Mouse (Mus musculus): ENCODE results near the gene Opcml.
A peak's percentile ranks its signal among the peaks of the same experiment; 100 is the strongest.

The Opcml gene

DNA sequence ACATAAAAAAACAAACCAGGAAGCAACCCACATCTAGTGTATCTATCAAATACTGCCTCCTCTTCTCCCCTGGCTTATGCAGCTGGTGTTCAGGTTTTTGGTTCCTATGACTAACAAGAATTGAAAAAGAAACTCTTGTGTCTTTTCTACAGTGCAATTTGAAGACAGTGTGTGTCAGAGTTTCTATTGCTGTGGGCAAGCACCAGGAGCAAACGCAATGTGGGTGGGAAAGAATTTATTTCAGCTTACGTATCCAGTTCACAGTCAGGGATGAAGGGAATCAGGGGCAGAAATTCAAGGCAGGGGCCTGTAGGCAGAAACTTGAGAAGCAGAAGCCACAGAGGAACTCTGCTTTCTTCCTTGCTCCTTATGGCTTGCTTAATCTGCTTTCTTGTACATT is 869.4 kb downstream of the Opcml start:
- no peak for DNase-seq

DNA sequence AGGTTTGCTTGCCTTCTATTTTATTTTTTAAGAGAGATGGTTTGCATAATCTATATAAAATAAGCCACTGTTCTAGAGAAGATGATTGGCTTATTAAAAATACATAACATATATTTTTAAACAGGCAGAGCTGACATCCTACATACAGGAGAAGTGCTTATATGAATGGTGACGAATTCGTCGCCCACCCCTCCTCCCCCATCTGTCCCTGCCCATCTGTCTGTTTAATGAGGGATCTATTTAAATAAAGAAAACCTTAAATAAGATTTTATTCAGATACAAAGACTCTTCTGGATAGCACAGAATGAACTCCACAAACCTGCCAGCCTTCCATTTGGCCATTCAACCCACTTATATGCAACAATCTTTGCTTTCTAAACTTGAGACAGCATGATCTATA is 872.3 kb downstream of the Opcml start:
- no peak for DNase-seq

- DNase-seq: no peak
Observed at GRCm38 (mm10) chr9:28680309-28680708, 889.7 kb downstream of the Opcml start.

DNA sequence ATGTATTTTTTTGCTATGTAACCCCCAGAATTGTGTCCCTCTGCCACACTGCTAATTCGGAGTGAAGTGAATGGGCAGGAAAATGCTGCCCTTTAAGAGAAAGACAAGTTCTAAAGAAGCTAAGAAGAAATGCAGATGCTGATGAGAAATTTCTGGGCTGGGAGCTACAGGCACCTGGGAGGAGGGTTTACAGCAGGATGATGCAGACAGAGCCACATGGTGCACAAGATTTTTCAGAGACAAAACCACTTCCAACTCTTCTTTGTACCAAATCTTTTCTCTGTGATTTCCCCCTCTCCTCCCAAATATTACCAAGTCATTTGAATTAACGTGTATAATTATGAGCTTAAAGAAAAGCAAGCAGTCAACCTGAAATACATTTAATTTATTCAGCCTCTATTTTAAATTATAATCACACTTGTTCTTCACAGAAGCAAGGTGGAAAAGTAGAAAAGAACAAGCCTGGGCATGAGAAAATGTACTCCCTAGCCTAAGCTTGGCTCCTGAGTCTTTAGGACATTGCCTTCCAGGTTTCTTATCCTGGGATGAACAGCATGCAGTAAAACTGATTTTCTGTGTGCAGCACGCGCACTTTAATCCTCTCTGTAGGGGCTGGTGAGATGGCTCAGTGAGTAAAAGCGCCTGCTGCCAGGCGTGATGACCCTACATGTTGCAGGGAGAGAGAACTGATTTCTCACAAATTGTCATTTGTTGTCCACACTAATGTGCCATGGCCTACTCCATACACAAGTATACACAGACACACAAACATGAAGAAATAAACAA is 890.9 kb downstream of the Opcml start:
- DNase-seq: peak; percentile 54 to 57

DNA sequence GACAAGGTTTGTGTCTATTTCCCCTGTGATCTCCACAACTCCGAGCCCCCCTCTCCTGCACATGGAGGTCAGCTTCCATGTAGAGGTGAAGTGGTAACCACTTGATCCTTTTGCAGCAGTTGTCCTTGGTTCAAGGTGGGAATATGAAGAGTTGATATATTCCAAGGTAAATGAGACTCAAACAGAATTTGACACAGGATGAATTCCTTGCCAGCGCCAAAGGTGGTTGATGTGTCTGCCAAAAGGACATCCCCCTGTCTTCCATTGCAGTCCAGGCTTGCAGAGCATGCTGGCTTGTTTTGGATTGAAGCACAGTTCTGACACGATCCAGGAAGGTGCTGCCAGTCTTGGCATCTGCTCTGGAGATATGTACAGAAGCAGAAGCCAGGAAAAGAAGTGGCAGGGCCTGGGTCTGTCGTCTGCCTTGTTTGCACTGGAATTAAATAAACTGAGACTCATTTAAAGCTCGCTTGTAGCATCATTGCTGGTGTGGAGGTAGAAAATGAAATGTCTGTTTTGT is 893.4 kb downstream of the Opcml start:
- DNase-seq: peak; percentile 82 to 83

DNA sequence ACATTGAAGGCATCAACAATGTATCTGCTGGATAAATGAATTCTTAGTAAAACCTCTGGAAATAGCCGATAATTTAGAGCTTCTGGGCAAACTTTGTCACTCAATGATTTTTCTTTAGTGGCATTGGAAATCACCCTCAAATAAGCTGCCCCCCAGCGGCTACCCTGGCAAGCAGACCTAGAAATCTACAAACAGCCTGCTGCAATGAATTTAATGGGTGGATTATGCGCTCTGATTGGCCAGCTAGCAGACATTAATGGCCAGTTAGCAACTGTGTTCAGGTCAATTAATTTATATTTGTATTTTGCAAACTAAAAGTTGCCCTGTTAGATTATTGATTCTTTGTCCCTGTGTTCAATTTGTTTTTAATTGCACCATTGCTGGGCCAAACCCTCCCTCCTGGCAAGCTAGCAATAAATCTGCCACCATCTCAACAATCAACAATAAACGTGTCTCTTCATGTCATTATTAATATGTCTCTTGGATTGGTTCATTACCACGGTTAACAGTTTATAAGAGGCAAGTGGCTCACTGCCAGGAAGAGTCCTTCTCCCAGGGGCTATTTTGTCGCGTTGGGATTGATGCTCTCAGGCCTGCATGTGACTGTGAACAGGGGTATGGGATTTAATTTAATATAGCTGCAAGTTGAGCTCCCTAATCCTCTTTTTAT is 896.5 kb downstream of the Opcml start:
- no peak for DNase-seq

DNA sequence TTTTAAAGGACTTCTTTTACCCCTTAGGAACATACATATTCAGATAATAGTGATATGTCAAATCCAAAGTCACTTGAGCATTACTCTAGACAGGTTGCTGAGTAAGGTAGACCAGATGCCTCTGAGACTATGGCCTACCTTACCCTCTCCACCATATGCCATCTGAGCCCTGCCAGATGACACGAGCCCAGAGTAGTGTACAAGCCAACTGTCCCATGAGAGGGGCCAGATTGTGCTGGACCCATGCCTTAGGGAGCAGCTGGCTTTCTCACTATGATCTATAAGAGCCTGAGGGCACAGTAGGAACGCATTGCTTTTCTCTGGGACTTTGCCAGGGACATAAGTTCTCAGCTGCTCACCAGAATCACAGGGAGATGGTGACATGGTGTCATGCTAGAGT is 899.6 kb downstream of the Opcml start:
- DNase-seq: peak; percentile 97 to 98

- peak in 1 of 2 experiments; percentile 34 for DNase-seq
Observed at GRCm38 (mm10) chr9:28705796-28706195, 915.2 kb downstream of the Opcml start.

DNA sequence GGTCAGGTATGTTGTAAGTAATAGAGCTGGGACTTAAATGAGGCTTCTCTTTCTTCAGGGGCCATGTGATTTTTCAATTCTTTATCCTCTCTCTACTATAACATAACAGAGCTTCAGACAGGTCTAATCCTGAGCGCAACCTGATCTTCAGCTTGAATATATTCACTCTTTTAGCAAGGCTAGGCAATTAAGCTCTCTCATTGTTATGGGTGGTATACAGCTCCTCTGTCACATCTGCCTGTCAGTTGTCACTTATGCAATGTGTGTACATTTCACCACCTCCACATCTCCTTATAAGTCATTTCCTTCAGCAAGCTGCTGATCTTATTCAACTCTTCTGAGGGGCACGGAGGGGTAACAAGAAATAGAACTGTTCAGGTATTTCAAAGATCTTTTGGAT is 924.0 kb downstream of the Opcml start:
- no peak for DNase-seq

GRCm38 (mm10) chr9:28720186-28720585 is 929.6 kb downstream of the Opcml start:
- DNase-seq: no peak

GRCm38 (mm10) chr9:28731811-28732602 is 941.4 kb downstream of the Opcml start:
- DNase-seq: peak; percentile 58 to 73

GRCm38 (mm10) chr9:28737955-28738354 is 947.4 kb downstream of the Opcml start:
- no peak for DNase-seq

DNA sequence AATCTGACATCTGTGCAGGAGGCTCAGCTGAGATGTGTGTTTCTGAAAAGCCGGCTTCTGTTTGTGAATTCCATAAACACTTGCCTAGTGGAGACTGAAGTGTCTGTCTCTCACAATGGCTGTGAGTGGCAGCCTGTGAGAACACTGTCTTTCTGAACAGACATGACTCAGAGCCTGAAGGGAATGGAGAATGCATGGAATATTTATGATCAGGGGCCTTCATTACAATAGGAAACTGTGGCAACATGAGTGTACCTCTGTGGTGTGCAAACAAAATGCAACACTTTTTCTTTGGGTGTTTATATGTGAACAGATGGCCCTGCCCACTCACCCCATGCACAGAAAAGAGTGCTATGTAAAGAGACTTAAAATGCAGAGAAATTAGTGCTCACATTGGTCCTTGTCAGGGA is 947.9 kb downstream of the Opcml start:
- peak in 1 of 2 experiments; percentile 31 for DNase-seq

DNA sequence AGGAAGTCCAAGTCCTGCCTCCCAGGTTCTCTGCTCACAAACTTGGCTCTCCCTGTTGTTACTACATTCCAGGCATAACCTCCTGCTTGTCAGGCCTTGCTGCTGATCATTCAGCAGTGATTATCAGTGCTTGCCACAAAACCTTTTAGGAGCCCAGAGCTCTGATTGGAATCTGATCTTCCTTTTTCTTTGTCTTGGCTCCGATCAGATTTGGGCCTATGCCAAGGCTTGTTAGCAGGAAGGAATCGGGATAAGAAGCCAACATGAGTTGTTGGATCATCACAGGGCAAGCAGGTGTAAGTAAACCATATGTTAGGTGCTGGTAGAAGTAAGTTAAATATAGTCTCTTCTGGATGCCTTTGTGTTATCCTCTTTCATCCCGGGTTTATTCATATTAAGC is 954.2 kb downstream of the Opcml start:
- DNase-seq: peak; percentile 58 to 75

- DNase-seq: peak in 1 of 2 experiments; percentile 51
Observed at GRCm38 (mm10) chr9:28748902-28749301, 958.3 kb downstream of the Opcml start.

DNA sequence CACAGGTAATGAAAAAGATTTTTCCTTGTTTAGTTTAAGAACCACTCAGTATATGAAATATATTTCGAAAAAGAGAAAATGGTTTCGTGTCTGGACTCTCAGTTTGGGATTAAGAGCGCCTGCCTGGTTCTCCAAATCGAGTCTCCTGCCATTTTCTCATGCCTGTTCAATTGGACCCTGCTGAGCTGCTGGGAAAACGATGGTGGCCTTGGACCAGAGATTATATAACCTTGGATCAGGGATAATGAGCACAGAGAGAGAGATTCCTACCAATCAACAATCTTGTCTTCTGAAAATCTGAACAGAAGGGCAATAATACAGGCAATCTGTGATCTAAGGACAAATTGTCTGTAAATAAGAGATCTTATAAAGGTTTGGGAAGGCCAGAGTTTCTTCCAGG is 962.3 kb downstream of the Opcml start:
- DNase-seq: peak in 1 of 2 experiments; percentile 38

DNA sequence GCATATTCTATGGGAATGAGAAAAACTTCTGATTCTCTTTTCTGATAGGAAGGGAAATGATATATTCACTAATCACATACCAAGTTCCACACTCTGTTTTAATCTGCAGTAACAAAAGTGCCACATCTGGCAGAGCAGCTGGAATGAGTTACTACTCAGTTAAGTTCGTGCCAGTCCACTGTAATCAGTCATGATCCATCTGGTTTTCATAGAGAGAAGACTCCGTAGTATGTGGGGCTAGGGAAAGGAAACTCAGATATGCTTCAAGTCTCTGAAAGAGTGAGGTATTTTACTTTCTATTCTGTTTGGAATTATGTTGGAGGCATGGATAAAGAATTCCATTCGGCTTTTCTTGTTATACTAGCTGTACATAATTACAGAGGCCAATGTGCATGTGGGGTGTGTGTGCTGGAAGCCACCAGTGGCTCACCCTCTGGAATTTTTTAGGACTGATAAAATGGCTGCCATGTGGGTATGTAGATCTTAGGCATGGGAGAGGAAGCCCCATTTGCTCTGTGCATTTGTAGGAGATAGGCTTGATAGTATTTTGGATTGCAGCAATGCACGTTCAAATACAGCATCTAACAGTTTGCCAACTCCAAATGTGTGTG is 966.4 kb downstream of the Opcml start:
- DNase-seq: no peak

DNA sequence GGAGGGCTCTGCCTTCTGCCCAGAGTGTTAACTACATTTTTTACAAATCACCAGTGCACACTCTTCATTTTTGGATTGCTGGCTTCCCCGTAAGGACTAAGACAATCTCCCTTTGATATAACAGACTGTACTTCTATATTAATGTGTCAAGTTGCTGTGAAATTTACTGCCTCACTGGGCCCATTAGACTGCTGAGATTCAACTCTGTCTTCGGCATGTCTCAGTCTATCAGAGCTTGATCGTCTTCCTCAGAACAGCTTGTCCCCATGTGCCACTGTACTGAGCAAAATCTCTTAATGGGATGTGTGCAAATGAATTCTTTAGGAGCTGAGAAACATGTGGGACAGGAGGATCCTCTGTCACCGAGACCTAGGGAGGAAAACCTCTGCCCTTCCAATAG is 970.9 kb downstream of the Opcml start:
- no peak for DNase-seq

DNA sequence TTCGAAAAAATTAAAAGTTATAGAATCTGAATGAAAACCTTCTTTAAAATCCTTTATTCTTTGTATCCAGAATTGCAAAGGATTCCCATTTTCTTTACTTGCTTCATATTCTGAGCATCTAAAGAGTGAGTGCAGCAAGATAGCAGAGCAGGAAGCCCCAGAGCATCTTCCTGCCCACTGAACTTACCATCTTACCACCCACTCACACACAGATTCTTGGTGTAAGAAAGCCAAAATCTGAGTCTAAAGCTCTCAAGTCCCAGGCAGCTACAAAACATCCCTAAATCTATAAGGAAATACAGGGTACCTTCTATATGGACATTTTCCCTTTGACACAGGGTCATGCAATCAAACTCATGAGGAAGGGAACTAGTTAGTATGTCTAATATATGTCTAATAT is 973.6 kb downstream of the Opcml start:
- no peak for DNase-seq

DNA sequence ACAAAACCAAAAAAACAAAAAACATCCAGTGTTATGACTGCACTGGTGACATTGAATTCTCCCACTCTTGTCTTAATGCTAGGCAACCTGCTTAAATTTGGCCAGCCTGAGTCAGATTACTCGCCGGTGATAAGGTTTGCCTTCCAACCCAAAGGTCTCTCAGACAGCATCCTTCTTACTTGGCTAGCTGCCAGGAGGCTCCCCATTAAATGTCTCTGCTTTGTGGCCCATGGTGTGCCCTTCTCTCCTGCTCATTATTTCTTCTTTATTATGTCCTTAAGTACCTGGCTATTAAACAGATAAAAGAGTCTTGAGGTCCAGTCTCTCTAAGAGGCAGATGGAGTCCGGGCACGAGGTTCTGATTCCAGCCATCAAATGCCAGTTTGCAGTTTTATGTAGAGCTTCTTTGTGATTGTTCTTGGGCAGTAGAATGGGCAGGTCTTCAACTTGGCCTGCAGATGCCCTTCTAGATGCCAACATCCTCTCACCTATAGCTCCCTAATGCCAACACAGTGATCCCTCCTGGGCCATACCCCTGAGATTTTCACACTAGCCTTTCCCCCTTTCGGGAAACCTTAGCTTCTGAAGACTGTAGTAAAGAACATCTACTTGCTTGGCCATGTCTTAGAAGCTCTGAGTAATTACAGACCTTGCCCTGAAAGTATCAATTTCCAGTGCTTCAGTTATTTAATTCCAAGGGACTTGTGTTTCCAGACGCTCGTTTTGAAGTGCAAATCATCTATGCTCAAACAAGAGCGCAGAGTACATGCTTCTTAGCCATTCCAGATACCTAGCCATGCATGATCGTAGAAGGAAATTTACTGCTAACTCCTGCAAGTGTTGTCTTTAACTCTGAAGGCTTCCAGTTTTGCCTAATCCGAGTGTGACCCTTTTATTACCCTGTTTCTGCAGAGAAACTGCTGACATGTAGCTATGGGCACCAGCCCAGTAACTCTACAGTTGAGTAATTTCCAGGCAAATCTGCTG is 986.2 kb downstream of the Opcml start:
- peak; percentile 51 to 60 for DNase-seq

- no peak for DNase-seq
Observed at GRCm38 (mm10) chr9:28783834-28784233, 993.3 kb downstream of the Opcml start.

DNA sequence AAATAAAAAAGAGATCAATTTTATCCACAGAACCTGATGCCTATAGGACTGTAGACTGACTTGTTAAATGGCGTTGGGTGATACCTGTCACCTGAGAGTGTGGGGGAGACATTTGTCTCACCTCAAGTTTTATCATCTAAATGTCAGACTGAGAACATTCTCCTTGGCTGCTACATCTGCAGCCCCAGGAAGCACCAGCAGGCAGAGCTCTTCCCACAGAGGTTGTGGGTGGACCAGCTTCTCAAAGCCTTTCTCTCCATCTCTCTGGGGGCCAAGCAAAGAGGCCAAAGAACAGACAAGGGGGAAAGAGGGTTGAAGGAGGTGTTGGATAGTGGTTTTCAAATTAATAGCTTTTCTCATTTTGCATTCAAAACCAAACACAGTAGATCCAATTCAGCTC is 998.9 kb downstream of the Opcml start:
- no peak for DNase-seq

All from cerebellum, postnatal 25 days (tissue).